Mouse (Mus musculus) ES-Bruce4 (cell line): ENCODE results near the gene Kif1a. TPM values are rescaled to one million over a fixed set of nuclear protein-coding genes. Genes with fewer than 3 reads are reported as not detected.
"Not testable (repeated sequence)": the region's sequence is repeated elsewhere in the genome, so short reads cannot be mapped to it uniquely, and the experiment has no call there.

ENCODE experiments used
- H3K27ac ChIP-seq: 2 replicates; pipeline ENCODE4 v1.5.1; 2012; ENCODE audit warnings: low read length, inconsistent platforms; ENCODE audit not compliant: insufficient read depth
- H3K27me3 ChIP-seq: 2 replicates; pipeline ENCODE4 v1.6.1; 2012; ENCODE audit warnings: mild to moderate bottlenecking, low read length, inconsistent platforms; ENCODE audit not compliant: control insufficient read depth, poor library complexity, insufficient read depth, severe bottlenecking
- H3K36me3 ChIP-seq: 2 replicates; pipeline ENCODE4 v1.6.1; 2012; ENCODE audit warnings: inconsistent platforms, mild to moderate bottlenecking, low read length, moderate library complexity; ENCODE audit not compliant: control insufficient read depth, poor library complexity, insufficient read depth, severe bottlenecking
- H3K4me1 ChIP-seq: one replicate; pipeline ENCODE4 v1.8.1; 2011; ENCODE audit warnings: low read length; ENCODE audit not compliant: control insufficient read depth, insufficient read depth
- H3K4me3 ChIP-seq: 2 replicates; pipeline ENCODE4 v1.5.1; 2011; ENCODE audit warnings: low read depth, mild to moderate bottlenecking, low read length
- H3K9ac ChIP-seq: 2 replicates; pipeline ENCODE4 v1.6.1; 2012; ENCODE audit warnings: low read depth, mild to moderate bottlenecking, inconsistent platforms; ENCODE audit not compliant: poor library complexity, severe bottlenecking
- H3K9me3 ChIP-seq: replicated peaks from 2 replicates; pipeline ENCODE4 v1.6.1; 2012; ENCODE audit warnings: mild to moderate bottlenecking, low read length, inconsistent platforms; ENCODE audit not compliant: control insufficient read depth, poor library complexity, insufficient read depth, severe bottlenecking
- CTCF ChIP-seq: IDR thresholded peaks from one replicate; pipeline ENCODE4 v1.8.1; 2011; ENCODE audit warnings: low read depth, low read length
- EP300 ChIP-seq: IDR thresholded peaks from 2 replicates; pipeline ENCODE4 v1.6.1; 2011; ENCODE audit warnings: low read depth, low read length; ENCODE audit not compliant: insufficient read depth
- POLR2A ChIP-seq: IDR thresholded peaks from one replicate; pipeline ENCODE4 v1.8.1; 2011; ENCODE audit warnings: low read length; ENCODE audit not compliant: insufficient read depth
- polyA plus RNA-seq: library from polyadenylated mRNA; stranded (reverse); fragments of >200 nt; gene quantifications from 2 replicates; pipeline ENCODE4 v1.2.4, GENCODE M21; 2011; ENCODE audit warnings: low read depth; ENCODE audit not compliant: missing spikeins, insufficient read depth, insufficient read length

Gene Kif1a
- polyA plus RNA-seq, 1 experiment, result 95.0 TPM

GRCm38 (mm10) chr1:92971879-92972795 lies 129.6 kb downstream of the Kif1a start:
- Histone ChIP-seq H3K9me3 (no peaks in the 10 kb centered on the region), H3K27ac (no peak overlapping the region), H3K36me3 (no peaks in the 10 kb centered on the region), H3K4me1 (no peaks in the 10 kb centered on the region), H3K27me3 (no peaks in the 10 kb centered on the region), H3K4me3 (no peak overlapping the region), H3K9ac (no peak overlapping the region)
- no peak for TF ChIP-seq POLR2A
- no peak for TF ChIP-seq CTCF
- no peak for TF ChIP-seq EP300

GRCm38 (mm10) chr1:92970791-92971190 lies 131.0 kb downstream of the Kif1a start:
- not testable (repeated sequence) for H3K27ac ChIP-seq, H3K9me3 ChIP-seq, H3K4me3 ChIP-seq, H3K36me3 ChIP-seq, H3K27me3 ChIP-seq, H3K9ac ChIP-seq, H3K4me1 ChIP-seq

Other genes starting within 250 kb of the Kif1a start
- gene Ankmy1, start 199.0 kb downstream of the Kif1a start, polyA plus RNA-seq, result not detected in 2 replicates
- gene Dusp28, start 195.0 kb downstream of the Kif1a start, polyA plus RNA-seq, result 0.76 and 0.85 TPM in 2 replicates
- 31.1 and 39.0 TPM in 2 replicates for gene Rnpepl1, start 191.2 kb downstream of the Kif1a start, polyA plus RNA-seq
- 17.1 and 17.9 TPM in 2 replicates for gene Capn10, start 167.6 kb downstream of the Kif1a start, polyA plus RNA-seq
- 0.17 TPM in 1 of 2 replicates, not detected in the other for gene Gpr35, start 151.1 kb downstream of the Kif1a start, polyA plus RNA-seq
- gene Aqp12, start 95.6 kb downstream of the Kif1a start, polyA plus RNA-seq, result not detected in 2 replicates
- gene Agxt, start 33.3 kb upstream of the Kif1a start, polyA plus RNA-seq, result not detected in 2 replicates
- gene 2310007B03Rik, start 59.0 kb upstream of the Kif1a start, polyA plus RNA-seq, result 1.9 and 2.1 TPM in 2 replicates
- 0.09 TPM in 1 of 2 replicates, not detected in the other for gene Crocc2, start 66.8 kb upstream of the Kif1a start, polyA plus RNA-seq
- 0.75 and 1.1 TPM in 2 replicates for gene Sned1, start 133.9 kb upstream of the Kif1a start, polyA plus RNA-seq
- 25.7 and 29.1 TPM in 2 replicates for gene Mterf4, start 204.0 kb upstream of the Kif1a start, polyA plus RNA-seq
- gene Ppp1r7, start 240.9 kb upstream of the Kif1a start, polyA plus RNA-seq, result 40.4 and 40.8 TPM in 2 replicates
- gene Pask, start 241.5 kb upstream of the Kif1a start, polyA plus RNA-seq, result 25.6 and 26.0 TPM in 2 replicates